Mouse (Mus musculus): ENCODE measurements around the gene Ndufab1.
A peak's percentile ranks its signal among the peaks of the same experiment; 100 is the strongest.
"Not testable (repeated sequence)": the region's sequence is repeated elsewhere in the genome, so short reads cannot be mapped to it uniquely, and the experiment has no call there.

Gene Ndufab1

GRCm38 (mm10) chr7:122101747-122102244 lies at the start of gene Ndufab1:
Ndufab1 (minus strand) TSS chr7:122101886.
- peak; percentile 84 for DNase-seq (ENCODE audit: low spot score)

- no peak for DNase-seq (ENCODE audit: low spot score)
Measured at GRCm38 (mm10) chr7:122140991-122141390, 39.3 kb upstream of the Ndufab1 start.

DNA sequence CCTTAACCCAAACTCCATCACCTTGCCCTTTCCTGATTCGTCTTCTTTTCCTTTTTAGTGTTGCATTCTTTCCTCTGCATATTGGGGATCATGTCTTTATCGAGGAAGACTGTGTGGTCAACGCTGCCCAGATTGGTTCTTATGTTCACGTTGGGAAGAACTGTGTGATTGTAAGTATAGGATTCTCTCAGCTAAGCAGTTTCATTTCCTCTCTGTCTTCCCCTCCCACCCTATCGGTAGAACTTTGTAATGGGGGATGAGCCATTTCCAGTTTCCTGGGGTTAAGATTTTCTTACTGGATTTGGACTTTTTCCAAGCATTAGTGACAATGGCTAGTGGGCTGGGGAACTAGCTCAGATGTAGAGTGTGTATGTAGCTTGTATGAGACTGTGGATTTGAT lies 36.5 kb upstream of the Ndufab1 start:
- DNase-seq (ENCODE audit: low spot score) = no peak

DNA sequence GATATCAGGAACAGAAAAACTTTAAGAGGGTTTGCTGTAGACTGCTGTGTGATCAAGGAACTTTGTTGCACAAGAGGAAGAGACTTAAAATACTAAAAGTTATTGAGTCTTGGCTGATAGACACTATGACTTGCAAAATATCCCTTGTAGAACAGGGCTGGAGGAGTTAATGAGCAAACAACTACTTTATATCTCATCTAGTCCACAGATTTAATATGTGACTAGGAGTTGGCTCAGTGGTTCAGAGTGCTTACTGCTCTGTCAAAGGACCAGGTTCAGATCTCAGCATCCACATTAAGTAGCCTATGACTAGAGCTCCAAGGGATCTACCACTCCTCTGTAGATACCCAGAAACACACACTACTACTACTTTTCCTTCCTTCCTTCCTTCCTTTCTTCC lies 35.4 kb upstream of the Ndufab1 start:
- no peak for DNase-seq (ENCODE audit: low spot score)

GRCm38 (mm10) chr7:122135070-122135469 lies 33.4 kb upstream of the Ndufab1 start:
- no peak for DNase-seq (ENCODE audit: low spot score)

DNA sequence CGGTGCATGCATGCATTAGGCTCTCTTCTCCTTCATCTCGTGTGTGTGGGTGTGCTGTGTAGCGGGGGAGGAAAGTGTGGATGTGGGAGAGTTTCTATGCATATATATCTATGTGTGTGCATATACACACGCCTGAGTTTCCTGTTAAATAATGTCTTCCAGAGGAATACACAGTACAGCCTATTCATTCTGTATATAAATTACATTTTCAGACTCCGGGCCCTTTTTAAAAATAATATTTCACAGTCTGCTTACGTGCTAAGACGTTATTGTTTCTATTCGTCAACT lies 31.6 kb upstream of the Ndufab1 start:
- no peak for DNase-seq (ENCODE audit: low spot score)

DNA sequence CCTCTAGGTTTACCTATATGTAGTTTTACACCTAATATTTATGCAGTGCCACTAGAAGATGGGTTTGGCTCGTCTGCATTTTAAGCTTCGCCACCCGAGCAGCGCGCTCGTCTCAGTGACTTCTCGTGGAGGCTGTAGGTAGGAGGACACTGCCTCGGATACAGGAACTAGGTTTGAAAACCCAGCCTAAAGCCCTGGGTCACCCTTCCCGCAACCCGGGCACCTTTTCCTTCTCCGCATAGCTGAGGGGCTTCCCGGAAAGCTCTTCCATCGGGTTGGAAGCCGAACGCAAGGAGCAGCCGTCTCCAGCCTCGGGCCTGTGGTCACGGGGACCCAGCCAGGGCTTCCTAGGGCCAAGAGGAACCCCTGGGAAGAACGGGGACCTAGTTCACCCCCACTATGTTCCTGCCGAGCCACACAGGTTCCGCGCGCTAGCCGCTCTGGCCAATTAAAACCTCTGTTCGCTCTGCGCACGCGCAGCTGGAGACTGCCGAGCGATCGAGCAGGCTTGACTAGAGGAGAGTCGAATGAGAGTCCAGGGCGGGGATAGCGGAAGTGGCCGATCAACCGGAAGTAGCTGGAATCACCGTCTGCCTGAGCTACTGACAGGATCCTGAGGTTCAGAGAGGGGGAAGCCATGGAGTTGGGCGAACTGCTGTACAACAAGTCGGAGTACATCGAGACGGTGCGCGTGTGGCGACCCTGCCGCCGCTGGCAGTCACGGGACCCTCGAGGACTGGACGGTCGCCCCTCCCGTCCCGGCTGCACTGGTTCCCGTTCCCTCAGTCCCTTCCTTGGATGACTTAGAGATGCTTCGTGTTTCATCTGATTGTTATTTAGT lies 31.0 kb upstream of the Ndufab1 start, which contains the start of the genes Palb2 and Dctn5:
Palb2 (minus strand) TSS at position 489 of the 841 bp plus-strand sequence.
Dctn5 (plus strand) TSS at position 545 of the 841 bp plus-strand sequence.
- DNase-seq (ENCODE audit: low spot score) = peak; percentile 97

DNA sequence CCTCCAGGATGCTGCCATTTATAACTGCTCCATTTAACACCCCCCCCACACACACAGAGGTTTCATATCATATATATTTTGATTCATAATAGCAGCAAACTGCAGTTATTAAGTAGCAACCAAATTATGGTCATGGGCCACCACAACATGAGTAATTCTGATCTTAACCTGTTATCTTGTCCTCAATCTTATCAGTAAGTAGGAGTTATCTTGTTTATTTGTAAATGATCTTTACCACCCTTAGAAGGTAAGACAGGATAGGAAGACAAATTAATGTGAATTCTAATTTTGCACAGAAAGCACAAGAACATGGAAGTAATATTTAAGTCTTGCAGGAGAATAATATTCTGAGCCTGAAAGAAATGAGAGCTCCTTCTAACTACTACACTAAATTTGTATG lies 30.1 kb upstream of the Ndufab1 start:
- no peak for DNase-seq (ENCODE audit: low spot score)

- no peak for DNase-seq (ENCODE audit: low spot score)
Measured at GRCm38 (mm10) chr7:122126946-122127345, 25.3 kb upstream of the Ndufab1 start.

GRCm38 (mm10) chr7:122125636-122126035 lies 23.9 kb upstream of the Ndufab1 start:
- no peak for DNase-seq (ENCODE audit: low spot score)

DNA sequence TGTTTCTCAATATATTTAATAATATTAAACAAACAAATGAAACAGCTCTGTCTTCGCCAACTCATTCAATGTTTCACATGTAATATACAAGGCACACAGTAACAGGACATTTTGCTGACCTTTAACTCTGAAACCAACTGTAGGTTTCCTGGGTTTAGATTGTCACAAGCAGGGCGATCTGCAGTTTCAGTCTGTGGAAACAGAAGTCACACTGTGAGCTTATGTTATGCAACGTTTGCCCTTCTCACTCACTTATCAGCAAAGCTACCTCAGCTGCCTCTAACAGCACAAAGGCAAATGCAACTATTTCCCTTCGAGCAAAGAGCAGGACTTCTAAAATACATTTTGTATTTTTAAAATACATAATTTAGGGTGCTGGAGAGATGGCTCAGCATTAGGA lies 21.8 kb upstream of the Ndufab1 start:
- no peak for DNase-seq (ENCODE audit: low spot score)

- DNase-seq (ENCODE audit: low spot score) = no peak
Measured at GRCm38 (mm10) chr7:122108206-122108605, 6.5 kb upstream of the Ndufab1 start.

- not testable (repeated sequence) for DNase-seq (ENCODE audit: low spot score)
Measured at GRCm38 (mm10) chr7:122101014-122101746, 506 bp downstream of the Ndufab1 start.

GRCm38 (mm10) chr7:122099222-122099621 lies 2.5 kb downstream of the Ndufab1 start:
- DNase-seq (ENCODE audit: low spot score) = peak; percentile 37

GRCm38 (mm10) chr7:122098009-122098408 lies 3.7 kb downstream of the Ndufab1 start:
- no peak for DNase-seq (ENCODE audit: low spot score)

GRCm38 (mm10) chr7:122094564-122095330 lies 6.9 kb downstream of the Ndufab1 start:
- DNase-seq (ENCODE audit: low spot score) = no peak

DNA sequence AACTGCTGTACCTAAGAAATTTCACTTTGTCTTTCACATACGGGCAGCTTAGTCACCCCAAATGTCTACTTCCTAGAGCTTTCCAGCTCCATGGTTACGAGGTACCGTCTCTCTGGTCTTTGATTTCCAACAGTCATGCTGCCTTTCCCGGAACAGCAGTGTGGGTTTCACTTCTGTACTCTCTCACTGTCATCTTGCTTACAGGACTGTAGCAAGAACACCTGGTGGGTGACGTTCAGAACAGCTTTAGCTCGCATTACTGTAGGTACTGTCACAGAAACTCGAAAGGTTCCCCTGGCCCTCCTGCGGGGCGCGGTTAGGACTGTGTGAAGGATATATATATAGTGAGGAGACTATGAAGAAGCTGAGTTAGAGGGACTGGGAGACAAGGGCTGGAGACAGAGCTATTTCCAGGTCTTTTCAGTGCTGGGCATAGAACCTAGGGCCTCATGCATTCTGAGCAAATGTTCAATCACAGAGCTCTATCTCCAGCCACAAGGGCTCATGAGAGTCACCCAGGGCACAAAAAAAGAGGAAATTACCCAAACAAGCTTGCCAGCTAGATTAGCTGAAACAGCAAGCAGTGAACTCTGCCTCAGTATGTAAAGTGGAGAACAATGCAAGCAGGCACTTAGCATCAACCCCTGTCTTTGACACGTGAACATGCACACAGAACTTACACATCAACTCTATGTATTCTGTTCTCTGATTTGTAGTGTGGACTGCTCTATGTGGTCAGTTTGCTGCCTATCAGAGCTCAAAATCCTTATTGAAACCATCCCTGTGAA lies 14.3 kb downstream of the Ndufab1 start:
- no peak for DNase-seq (ENCODE audit: low spot score)

GRCm38 (mm10) chr7:122081071-122081470 lies 20.6 kb downstream of the Ndufab1 start:
- no peak for DNase-seq (ENCODE audit: low spot score)

DNA sequence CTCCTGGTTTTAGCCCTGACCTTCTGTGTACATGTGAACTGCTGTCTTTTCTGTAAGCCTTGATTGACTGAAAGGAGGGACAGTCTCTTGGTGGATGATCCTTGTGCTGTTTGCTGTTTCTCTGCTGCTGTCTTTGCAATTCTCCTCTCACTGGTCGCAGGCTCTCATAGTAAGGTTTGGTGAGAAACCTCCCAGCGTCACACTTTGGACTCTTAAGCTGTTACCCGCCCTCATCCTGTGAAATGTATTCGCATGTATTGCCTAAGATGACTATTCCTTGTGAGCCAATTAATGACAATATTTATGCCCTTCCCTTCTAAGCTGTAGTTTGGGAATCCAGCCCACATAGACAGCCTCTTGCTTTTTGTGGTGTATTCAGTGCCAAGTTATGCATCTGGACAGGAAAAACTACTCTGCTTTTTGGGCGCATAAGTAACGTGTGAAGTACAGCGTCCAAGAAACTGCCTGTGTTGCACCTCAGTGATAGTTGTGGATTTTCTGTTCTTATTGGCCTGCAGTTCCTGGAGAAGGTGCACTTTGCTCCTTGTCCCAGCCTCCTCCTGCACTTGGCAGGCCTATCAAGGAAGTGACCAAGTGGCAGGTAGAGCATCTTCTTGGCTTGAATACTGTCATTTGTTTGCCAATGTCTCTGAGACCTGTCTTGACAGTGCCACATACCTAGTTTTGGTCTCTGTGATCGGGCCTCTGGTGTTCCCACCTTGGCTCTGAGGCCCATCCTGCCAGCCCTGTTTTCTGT lies 21.7 kb downstream of the Ndufab1 start:
- DNase-seq (ENCODE audit: low spot score) = no peak

DNA sequence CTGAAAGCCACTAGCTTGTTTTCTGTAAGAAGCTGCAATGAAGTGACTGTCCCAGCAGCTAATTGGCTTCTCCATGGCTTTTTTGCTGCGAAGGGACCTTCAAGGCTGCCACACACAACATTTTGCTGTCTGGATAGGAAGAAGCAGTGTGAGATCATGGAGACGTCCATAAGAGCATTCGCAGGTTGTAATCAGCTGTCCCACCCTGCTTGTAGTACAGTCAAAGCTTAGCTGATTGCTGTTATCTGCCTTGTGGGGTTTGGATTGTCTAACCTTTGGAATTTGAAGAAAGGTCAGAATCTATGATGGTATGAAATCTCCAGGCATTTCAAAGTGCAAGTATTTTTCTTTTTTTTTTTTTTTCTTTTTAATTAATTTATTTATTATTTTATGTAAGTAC lies 27.3 kb downstream of the Ndufab1 start:
- DNase-seq (ENCODE audit: low spot score) = no peak

All from urinary bladder, postnatal 14 days (tissue).